Mouse (Mus musculus) heart, postnatal 0 days (tissue): ENCODE results near the gene Cdc14b.

Experiments used
- CTCF ChIP-seq: IDR thresholded peaks from 2 replicates; pipeline ENCODE4 v1.5.1; 2016; ENCODE audit warnings: antibody characterized with exemption, control low read depth, low read depth
- EP300 ChIP-seq: IDR thresholded peaks from 2 replicates; pipeline ENCODE4 v1.6.1; 2016; ENCODE audit warnings: antibody characterized with exemption, low read depth

- TF ChIP-seq CTCF = no peak
- no peak for TF ChIP-seq EP300
Observed at GRCm38 (mm10) chr13:64187065-64187464, 88.0 kb downstream of the Cdc14b start.
